Mouse (Mus musculus) v-Abl transformed pro-B cells (cell line): Measurements from ENCODE around the gene Slc15a4.

Source experiments
- in situ Hi-C, 2 experiments: fragments of 400-800 bp; cut with MboI; formaldehyde crosslinking; loops; one replicate each; pipeline ENCODE4 v1.15.1; 2025; ENCODE audit not compliant: unreplicated experiment in 2 of 2

Gene Slc15a4

DNA sequence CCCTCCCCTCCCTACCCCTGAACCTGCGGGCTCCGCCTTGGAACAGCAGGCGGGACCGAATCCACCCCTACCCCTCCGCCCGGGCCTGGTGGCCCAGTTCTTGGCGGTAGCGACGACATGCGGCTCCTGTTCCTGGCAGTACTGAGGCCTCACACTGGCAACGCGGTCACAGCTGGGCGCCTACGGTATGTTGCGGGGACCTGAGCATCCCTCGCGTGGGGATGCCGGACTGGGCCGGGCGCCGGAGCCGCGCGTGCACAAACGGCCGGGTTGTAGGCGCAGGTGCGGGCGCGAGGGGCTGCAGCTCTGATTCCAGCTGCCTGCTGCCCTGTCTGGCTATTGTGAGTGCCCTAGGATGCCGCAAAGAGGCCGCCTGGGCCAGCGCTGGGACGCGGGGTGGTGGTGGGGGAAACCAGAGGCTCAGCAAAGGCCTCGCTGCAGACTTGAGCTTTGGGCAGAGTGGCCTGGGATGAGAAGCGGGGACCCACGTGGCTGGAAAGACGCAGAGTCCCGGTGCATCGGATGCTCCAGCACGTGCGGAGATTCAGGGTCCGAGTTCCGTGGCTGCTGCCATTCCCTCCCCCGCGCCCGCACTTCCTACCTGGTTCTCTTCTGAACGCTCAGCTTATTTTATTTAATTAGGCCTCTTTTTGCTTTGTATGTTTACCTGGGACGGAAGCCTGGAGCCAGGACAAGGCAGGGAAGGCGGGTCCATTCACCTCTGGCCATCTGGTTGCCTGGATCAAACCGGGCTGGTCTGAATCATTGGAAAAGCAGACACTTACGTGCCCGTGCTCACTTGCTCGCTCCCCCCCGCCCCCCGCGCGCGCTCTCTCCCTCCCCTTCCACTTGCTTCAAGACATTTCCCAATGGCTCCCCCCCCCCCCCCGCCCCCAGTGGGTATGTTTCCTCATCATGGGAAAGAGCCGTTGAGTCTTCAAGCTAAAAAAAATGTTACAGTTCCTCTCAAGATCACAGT, at the start of gene Slc15a4, which contains the start of gene Glt1d1:
TSS of gene Slc15a4 (minus strand) at position 731 of the 979 bp plus-strand sequence.
TSS of gene Glt1d1 (plus strand) at position 96 of the 979 bp plus-strand sequence.
- in situ Hi-C loops, result no loop called here

DNA sequence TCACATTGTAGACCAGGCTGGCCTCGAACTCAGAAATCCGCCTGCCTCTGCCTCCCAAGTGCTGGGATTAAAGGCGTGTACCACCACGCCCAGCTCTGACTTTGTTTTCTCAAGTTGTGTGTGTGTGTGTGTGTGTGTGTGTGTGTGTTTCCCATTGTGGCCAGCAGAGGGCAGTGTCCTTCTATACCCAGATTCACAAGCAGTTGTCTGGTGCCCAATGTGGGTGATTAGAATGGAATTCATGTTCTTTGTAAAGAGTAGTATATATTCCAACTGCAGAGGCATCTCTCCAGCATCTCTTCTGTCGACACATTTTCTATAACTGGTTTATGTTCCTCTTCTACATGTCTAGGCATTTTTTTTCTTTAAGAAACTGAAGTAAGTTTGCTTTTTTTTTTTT, 45.8 kb upstream of the Slc15a4 start:
- in situ Hi-C loops, result no loop called here

DNA sequence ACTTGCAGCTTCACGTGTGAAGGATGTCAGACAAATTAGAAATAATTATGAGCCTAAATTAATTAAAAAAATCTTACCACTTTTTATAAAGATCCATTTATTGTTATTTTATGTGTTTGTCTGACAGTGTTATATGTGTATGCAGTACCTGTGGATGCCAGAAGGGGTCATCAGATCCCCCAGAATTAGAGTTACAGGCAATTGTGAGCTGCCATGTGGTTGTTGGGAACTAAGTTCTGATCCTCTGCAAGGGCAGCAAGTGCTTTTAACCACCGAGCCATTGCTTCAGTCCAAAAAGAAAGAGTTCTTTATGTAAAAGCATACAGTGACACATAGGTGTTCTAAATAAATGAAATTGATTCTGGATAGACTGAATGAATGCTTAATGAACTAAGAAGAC, 44.9 kb upstream of the Slc15a4 start:
- in situ Hi-C loops, result no loop called here

DNA sequence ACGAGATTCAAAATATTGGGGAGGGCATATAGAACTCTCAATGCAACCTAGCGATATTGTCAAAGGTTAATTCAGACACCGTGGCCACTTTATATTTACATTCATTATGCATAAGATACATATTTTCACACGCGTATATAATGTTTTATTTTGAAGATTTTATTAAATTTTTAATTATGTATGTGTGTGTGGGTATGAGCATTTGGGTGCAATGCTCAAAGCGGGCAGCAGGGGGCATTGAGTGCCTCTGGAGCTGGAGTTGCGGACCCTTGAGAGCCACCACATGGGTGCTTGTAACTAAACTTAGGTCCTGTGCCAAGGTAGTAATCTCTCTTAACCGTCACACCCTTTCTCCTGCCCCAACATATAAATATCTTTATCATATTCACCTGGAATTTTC, 41.2 kb upstream of the Slc15a4 start:
- in situ Hi-C loops, result no loop called here

DNA sequence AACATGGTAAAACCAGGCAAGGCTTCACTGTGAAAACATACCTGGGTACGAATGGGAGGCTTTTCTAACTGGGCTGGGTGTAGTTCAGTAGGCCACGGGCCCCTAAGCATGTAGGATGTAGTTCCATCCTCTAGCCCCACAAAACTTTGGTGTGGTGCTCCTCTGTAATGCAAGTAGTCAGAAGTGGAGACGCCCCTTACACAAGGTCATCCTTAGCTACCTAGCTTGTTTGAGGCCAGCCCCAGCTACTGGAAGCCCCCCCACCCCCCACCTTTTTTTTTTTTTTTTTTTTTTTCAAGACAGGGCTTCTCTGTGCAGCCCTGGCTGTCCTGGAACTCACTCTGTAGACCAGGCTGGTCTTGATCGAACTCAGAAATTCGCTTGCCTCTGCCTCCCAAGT, 28.3 kb upstream of the Slc15a4 start:
- in situ Hi-C loops, result no loop called here

DNA sequence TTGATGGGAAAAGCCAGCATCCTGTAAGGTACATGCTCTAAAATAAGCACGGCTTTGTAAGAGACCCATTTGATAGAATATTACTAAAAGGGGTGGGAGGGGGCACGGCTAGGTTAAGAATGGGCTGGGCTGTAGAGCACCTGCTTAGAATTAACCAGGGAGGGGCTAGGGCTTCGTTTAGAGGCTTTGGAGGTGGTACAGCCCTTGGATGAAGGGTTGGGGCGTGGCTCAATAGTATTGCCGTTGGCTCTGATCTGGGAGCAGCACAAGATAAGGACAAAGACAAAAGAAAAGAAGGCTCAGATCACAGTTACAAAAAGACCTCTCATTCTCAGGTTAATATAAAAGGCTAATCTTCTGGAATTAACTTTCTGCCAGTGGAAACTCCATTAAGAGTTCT, 27.6 kb upstream of the Slc15a4 start:
- in situ Hi-C loops, result no loop called here

DNA sequence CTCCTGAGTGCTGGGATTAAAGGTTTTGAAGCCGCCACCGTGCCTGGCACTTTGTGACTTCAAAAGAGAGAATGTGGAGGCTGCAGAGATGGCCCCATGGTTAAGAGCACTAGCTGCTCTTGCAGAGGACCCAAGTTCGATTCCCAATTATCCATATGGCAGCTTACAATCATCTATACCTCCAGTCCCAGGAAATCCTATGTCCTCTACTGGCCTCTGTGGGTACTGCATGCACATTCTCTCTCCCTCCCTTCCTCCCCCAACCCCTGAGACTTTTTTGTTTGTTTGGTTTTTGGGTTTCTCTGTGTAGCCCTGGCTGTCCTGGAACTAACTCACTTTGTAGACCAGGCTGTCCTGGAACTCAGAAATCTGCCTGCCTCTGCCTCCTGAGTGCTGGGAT, 26.6 kb upstream of the Slc15a4 start:
- in situ Hi-C loops, result no loop called here

DNA sequence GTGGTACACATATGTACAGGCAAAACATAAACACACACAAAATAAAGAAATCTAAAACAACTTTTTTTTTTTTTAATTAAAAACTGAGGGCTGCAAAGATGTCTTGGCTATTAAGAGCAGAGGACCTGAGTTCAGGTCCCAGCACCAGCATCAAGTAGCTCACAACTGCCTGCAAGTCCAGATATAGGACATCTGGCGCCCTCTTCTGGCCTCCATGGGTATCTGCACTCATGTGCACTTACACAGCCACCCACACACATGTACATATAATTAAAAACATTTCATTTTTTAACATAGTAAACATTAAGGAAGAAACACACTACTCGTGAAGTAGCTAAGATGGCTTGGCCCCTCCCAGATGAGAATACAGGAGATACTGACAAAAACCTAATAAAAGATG, 25.6 kb upstream of the Slc15a4 start:
- in situ Hi-C loops, result no loop called here

DNA sequence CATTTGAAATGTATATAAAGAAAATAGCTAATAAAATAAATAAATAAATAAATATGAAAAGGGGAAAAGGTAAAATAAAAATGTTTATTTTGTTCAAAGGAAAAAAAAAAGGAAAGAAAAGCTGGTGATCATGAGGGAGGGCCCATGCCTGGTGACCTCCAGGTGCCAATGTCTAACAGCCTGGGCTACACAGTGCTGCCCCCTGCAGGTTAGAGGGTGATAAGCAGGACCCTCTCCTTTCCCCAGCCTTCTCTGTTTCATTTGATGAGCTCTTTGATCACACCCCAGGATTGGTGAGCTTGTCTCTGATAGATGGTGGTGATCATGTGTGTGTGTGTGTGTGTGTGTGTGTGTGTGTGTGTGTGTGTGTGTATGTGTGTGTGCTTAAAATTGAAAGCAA, 16.4 kb upstream of the Slc15a4 start:
- in situ Hi-C loops, result loop anchor here in 1 of 2 experiments (5.0 kb wide), 1 partner anchor 57 kb away; no protein-coding TSS in a partner anchor

DNA sequence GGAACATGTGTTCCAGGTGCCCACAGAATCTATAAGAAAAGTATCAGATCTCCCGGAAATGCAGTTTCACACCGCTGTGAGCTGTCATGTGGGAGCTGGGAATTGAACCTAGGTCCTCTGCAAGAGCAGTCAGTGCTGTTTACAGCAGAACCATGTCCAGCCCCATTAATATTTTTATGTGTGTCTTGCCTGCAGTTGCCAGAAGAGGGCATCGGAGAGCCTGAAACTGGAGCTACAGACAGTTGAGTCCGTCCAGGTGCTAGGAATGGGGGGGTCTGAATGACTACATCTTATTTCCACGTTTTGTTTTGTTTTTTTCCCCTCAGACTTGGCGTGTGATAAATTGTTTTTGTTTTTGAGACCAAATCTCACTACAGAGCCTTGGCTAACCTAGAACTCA, 15.3 kb upstream of the Slc15a4 start:
- in situ Hi-C loops, result loop anchor here in 1 of 2 experiments (5.0 kb wide), 1 partner anchor 56 kb away; no protein-coding TSS in a partner anchor

DNA sequence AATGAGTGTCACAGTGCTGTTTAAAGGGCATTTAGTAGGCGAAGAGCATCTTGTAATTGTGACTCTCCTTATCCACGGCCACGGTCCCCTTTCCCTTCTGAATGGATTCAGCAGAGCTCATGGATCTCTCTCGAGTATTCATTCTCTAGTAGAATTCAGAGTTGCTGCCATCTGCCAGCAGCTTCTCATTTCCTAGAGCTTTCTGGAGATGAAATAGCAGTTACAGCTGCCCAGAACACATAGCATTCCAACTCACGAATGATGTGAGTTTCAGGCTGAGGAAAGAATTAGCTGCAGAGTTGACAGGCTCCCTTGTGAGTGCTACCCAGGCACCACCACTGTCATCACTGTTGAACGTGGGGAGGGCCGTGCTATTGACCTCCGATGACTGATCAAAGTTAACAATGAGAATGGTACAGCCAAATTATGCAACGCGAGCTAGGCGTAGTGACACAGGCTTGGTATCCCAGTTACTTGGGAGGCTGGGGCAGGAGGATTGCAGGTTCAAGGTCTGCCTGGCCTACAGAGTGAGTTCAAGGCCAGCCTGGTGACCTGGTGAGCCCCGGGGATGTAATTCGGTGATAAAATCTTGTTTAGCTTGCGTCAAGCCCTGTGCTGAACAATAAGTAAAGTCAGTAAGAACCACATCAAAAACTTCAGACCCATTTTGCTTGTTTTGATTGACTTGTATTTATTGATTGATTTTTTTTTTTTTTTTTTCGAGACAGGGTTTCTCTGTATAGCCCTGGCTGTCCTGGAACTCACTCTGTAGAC, 8.7 kb upstream of the Slc15a4 start:
- in situ Hi-C loops, result no loop called here

DNA sequence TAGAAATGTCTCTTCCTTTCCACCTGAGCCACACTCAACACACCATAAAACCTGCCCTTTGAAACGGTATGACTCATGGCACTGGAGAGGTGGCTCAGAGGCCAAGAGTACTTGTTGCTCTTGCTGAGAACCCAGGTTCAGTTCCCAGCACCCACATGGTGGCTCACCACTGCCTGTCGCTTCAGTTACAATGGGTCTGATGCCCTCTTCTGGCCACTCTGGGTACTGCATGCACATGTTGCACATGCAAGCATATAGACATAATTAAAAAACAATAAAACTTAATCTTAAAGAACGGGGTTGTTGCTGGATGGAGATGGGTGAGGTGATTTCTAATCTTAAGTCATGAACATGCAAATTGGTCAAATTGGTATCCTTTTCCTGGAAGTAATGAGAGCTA, 7.7 kb upstream of the Slc15a4 start:
- in situ Hi-C loops, result no loop called here

DNA sequence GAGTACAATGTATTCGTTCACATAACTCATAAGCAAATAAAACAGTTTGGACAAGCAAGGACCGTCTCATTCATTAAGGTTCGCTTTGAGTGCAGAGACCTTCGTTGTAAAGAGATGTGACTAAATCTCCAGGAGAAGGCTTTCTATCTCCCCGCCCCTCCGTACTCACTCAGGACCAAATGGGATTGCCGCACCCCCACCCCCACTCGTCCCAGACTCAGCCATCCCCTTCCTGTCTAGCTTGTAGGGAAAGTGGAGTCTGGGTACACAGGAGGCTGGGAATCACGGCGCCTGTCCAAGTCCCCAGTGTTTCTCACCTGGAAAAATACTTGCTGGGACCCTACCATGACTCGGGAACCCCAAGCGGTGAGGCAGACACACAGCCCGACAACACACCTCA, 6.9 kb upstream of the Slc15a4 start:
- in situ Hi-C loops, result no loop called here

DNA sequence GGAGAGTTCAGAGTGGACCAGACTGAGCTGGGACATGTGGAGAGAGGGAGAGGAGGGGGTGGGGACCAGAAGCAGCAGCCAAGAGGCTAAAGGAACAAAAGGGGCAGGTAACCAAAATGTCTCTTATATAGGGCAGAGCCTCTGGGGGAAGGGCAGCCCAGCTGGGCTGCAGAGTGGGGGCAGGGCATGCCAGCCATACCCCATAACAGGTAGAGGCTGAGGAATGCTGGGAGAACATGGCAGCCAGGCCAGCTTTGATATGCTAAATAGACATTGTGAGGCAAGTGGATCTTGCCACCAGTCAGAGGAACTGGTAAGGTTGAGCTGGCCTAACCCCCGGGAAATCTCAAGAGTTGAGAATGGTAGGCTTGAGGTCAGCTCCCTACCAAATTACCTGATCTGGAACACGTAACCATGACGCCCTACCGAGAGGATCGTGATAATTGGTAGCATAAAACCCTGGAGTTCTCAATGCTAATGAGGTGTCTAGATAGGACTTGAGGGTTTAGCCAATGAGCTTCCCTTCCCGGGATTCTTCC, 6.4 kb upstream of the Slc15a4 start:
- in situ Hi-C loops, result no loop called here

DNA sequence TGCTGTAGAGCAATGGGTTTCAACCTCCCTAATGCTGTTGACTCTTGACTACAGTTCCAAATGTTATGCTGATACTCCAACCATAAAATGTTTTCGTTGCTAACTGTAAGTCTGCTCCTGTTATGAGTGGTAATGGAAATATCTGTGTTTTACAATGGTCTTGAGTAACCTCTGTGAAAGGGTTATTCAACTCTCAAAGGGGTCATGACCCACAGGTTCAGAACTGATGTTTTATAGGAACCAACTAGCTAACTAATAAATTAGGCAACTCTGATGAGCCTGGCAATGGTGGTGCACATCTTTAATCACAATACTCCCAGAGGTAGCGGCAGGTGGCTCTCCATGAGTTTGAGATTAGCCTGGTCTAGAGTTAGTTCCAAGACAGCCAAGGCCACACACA, 5.5 kb upstream of the Slc15a4 start:
- in situ Hi-C loops, result no loop called here

DNA sequence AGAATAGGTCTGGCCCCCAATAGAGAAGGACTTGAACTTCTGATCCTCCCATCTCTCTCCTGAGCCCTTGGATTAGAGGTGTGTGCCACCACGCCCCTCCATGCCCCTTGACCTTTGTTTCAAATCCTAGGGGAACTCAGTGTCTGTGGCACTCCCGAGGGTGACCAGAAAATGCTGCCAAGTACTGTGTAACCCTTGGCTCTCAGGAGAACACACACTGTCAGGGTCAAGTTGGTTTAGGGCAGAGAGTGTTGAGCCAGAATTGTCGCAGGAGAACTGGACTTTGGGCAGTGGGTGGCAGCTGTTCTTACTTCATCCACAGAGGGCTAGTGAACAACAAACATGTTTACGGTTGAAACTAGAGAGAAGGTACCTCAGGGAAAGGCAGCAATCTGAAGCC, 4.9 kb upstream of the Slc15a4 start:
- in situ Hi-C loops, result no loop called here

DNA sequence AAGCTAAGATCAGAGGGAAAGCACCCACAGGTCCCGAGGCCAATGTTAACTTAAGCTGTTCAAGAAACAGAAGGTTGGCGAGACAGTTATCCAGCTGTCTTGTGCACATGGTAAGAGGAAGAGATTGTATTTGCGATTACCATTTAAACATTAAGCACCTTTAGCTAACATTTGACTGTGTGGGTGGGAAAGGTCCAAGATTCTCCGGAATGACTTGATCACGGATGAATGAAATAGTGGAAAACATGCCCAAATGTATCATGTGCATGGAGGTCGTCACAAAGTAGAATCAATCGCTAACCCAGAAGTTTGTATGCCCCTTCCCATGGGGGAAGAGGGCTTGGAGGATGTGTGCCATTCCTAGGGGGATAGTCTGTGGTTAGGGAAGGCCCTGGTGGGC, 969 bp upstream of the Slc15a4 start:
- in situ Hi-C loops, result no loop called here

DNA sequence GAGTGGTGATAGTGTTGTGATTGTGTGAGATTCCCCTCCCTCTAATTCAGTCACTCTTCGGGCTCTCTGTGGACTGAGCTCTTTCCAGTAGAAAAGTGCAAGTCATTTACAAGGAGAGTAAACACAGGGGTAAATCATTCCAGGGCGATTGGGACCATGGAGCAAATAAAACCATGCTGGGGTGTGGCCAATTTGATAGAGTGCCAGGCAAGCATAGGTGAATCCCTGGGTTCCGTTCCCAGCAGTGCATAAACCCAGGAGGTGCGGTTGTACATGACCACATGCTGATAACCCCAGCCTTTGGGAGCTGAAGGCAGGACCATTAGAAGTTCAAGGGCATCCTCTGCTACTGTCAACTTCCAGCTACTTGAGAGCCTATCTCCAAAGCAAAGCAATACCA, 491 bp upstream of the Slc15a4 start:
- in situ Hi-C loops, result no loop called here

DNA sequence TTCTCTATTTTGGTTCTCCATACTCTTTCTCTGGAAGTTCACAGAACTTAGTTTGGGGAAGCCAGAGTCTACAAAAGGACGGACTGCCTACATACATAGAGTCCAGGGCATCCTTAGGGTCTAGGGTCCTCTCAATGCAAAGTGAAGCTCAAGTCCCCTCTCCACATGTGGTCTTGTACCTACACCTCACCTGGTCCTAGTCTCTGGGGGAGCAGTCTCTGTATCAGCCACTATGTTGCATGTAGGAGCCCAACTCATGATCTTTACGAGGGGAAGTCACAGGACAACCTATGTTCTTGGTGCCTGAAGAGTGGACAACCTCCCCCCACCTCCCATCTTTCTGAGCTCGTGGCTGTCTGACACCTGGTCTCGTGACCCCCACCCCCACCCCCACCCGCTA, 1.0 kb downstream of the Slc15a4 start:
- in situ Hi-C loops, result no loop called here

DNA sequence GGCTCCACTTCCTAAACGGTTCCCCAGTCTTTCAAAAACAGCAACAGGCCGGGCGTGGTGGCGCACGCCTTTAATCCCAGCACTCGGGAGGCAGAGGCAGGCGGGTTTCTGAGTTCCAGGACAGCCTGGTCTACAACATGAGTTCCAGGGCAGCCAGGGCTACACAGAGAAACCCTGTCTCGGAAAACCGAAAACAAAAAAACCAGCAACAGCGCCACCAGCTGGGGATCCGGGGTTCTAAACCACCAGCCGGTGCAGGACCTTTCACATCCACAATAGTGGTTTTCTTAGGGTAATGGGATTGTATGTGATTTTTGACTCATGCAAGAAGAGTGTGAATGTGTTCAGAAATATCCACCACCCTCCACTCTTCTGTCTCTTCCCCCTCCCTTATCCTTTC, 5.5 kb downstream of the Slc15a4 start:
- in situ Hi-C loops, result loop anchor here in 1 of 2 experiments (5.0 kb wide), 1 partner anchor 35 kb away; no protein-coding TSS in a partner anchor
